Mouse (Mus musculus): ENCODE results near the gene Kat14.

DNA sequence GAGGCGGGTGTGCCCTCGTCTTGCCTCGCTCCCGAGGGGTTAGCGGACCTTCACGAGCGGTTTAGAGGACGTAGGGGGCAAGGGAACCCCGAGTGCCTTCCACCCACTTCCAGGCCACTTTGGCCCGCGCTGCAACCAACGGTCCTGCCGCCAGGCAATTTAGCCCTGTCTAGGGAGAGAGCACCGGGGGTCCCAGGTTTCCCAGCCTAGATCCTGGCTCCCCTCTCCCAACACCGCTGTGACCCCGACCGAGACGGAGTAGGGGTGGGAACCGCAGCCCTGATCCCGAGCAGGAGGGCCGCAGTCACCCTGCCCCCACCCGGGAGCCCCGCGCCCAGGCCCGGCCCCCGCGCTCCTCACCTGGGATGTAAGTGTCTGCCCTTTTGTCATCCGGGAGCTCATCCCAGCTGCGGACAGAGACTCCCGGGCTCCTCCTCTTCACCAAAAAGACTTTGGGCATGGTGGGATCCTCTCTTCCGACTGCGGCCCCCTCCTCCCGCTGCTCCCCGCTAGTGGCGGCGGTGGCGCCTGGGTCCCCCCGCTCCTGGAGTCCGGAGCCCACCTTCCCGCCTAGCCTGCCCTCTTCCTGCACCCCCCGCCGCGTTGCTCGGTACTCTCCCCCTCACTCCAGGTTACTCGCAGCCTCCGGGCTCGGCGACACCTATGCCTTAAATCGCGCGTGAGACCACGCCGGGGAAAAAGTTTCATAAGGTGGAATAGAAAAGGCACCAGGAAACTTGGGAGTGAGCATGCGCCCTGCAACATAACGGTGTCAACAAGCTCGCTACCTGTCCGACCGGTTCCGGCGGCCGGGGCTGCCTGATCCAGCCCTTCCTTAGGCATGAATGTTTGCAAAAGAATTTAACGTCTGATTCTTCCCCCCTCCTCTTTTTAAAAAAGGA is 37.1 kb upstream of the Kat14 start, which contains the start of gene Ovol2:
- no peak for TF ChIP-seq POLR2A (IDR thresholded peaks at IDR 0.05; ENCODE audit: low read depth, low read length)
- no peak for TF ChIP-seq CTCF (IDR thresholded peaks at IDR 0.05; ENCODE audit: borderline replicate concordance, insufficient read depth, low read length)
